Mouse (Mus musculus) adipocyte (in vitro differentiated cells): Measurements from ENCODE around the gene D130043K22Rik.

Source experiments
- DNase-seq: peaks from one replicate; pipeline ENCODE4 v3.0.0-alpha.2; 2016; ENCODE audit warnings: low spot score

Gene D130043K22Rik

DNA sequence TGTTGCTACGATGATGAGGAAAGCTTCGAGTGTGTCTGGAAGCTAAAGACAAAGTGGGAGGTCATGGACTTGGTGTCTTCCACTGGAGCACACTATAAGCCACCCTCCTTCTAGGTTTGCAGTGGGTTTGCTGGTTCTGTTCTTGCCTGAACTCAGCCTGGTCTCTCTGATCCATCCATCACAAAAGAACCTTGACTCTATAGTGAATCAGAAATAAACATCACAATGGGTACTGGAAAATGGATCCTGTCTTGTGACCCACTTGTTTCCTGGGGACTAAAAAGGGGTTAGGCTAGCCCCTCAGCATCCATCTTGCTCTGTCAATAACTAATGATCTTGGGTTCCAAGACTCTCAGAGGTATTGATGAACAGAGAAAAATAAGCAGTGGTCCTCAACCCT is 57.0 kb downstream of the D130043K22Rik start:
- DNase-seq: no peak

DNA sequence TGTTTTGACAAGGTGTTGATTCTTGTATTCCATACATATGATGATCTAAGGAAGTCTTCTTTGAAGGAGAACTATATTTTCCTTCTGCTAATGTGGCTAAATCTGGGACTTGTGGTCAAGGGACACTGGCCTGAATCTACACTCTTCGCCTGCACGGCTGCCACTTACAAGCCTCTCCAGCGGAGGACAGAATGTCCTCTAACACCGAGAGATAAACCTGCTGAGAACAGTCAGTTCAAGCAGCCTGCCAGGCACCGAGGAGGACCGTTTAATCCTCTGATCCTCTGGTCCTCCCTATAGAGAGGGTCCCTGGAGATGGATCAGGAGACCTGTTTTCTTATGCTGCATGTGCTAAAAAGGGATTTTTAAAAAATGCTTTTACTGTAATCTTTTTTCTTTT is 58.5 kb downstream of the D130043K22Rik start:
- DNase-seq: no peak

DNA sequence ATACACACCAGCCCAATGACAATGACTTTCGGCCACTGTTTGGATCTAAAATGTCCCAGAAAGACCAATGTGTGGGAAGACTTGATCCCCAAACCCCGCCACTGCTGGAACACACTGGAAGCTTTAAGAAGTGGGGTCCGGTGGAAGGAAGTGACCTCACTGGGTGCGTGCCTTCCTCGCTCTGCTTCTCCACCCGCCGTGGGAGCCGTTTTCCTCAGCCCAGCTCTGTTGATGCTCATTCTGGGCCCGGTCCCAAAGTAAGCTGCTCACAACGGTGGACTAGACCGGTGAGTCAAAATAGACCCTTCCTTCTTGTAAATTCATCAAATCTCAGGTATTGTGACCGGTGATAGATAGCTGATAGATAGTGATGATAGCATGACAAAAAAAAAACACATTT is 60.5 kb downstream of the D130043K22Rik start:
- DNase-seq: no peak

DNA sequence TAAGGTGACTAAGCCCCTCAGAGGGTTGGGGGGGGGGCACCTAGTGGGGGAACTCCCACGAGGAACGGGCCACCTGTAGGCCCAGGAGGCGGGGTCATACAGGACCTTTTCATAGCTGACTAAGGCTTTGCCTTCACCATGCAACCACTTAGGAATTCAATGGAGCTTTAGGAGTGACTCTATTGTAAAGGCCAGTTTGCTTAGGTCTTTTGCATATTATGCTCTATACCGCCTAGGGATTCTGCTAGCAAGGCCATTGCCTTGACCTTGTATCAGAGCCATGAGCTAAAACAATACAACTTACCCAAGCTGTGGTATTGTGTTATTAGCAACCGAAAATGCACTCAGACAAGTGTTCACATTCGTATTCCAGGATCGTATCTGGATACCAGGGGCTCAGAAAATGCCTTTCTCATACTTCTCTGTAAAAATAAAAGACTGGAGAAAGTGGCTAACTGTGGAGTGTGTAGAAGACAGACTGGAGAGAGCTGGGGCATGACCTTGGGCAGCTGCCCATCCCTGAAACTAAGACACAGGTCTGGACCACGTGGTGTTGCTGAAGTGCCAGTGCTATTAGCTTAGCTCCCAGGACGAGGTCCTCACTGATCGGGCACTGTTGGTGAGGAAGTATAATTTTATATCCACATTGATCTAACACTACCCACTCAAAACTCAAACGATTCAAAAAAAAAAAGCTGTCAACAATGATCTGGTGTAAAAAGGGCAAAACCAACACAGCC is 62.1 kb downstream of the D130043K22Rik start:
- peak; percentile 32 for DNase-seq

DNA sequence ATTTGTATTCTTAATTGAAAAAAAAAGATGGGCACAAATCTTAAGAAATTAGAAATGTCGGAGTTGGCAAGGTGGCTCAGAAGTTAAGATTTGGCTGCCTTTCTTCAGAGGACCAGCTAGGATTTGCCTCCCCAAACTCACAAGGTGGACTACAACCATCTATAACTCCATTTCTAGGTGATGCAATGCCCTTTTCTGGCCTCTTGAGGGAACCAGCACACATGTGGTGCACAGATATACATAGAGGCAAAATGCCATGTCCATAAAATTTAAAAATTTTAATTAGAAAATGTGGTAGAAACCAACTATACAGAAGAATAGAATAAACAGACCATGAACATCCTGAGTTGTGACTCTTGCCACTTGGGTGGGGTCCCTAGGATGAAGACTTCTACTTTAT is 64.2 kb downstream of the D130043K22Rik start:
- no peak for DNase-seq

DNA sequence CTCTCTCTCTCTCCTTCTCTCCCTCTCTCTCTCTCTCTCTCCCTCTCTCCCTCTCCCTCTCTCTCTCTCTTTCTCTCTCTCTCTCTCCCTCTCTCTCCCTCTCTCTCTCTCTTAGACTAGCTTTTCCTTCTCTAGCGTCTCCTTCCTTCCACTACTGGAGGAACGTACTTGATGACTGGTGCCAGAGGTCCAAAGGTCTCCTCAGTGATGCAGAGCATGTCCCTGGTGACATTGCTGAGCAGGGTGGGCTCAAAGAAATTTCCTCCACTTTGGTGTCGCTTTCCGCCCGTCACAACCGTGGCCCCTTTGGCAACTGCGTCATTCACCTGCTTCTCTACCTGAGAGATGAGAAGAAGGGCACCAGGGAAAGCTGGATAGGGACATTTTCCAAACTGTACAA is 68.6 kb downstream of the D130043K22Rik start:
- no peak for DNase-seq

DNA sequence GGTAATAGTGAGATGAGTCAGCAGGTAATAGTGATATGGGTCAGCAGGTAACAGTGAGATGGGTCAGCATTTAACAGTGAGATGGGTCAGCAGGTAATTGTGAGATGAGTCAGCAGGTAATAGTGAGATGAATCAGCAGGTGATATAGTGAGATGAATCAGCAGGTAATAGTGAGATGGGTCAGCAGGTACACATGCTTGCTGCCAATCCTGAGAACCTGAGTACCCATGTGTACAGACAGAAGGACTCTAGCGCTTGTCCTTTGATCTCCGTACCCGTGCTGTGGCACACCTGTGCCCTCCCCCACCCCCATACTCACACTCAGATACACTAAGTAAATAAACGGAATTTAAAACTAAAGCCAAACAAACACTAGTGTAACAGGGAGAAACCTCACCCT is 70.0 kb downstream of the D130043K22Rik start:
- no peak for DNase-seq

DNA sequence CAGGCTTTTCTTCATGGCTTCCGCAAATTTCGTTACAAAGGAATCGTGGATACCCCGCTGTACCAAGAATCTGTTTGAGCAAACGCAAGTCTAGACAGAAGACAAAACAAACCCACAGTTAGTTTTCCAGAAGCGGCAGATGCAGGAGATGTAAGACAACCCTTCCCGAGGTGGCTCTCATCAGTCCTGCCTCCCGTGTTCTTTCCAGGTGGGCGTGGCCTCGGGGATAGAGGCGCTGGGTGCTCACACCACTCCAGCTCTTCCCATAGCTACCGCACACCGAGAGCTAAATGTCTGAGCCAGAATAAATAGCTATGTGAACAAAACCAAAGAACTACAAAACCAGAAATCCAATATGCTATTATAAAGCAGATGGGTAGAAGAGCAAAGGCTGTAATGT is 70.9 kb downstream of the D130043K22Rik start:
- no peak for DNase-seq

DNA sequence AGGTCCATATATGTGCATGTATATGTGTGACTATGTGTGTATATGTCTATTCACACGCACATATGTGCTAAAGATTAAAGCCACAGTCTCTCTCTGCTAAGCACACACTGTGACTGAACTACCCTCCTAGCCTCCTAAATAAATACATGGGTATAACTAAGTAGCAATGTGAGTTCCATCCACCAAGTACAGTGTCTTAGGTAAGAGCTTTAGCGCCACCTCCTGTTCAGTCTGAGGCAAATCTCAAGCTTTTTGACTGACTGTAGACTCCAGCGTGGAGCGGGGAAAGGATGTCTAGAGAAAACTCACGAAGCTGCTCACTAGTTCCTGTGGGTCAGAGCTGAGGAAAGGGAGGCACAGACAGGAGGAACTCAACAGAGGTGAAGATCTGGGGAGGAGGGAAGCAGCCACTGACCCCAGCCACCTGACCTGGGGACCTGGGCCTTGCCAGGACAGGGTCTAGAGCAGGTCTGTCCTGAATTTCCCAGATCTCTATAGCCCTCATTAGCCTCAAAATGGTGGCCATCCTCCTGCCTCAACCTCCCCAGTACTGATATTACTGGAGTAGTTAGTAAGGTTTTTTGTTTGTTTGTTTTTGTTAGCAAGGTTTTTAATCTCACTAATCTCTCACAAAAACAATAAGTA is 75.5 kb downstream of the D130043K22Rik start:
- DNase-seq: peak; percentile 67

DNA sequence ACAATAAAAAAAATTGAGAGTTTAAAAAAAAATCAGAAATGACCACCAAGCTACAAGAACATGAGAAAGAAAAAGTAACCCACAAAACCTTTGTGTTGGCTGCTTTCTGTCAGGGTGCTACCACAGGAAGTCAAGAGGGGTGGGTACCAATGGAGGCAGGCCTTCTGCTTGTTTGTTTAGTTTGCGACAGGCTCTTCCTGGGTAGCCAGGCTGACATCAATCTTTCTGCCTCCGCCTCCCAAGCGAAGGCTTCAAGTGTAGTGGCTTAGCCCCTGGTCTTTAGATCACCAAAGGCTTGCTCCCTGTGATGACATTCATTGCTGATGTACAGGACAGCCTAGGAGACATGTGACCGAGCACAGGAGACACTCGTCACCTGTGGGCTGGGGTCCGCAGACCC is 76.3 kb downstream of the D130043K22Rik start:
- no peak for DNase-seq

DNA sequence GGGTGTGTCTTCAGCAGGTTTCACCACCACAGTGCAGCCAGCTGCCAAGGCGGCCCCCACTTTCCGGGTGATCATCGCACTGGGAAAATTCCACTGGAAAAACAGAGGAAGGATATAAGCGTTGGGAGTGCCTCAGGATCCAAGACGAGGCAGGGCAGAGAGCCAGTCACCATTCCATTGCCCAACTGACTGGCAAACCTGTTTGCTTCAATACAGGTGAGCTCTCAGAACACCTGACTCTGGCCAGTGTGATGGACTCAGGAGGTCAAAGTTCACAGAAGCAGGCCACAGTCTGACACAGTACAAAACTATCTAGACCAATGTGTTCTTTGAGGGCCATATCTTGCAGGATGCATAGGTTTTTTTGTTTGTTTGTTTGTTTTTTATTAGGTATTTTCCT is 79.1 kb downstream of the D130043K22Rik start:
- DNase-seq: no peak

DNA sequence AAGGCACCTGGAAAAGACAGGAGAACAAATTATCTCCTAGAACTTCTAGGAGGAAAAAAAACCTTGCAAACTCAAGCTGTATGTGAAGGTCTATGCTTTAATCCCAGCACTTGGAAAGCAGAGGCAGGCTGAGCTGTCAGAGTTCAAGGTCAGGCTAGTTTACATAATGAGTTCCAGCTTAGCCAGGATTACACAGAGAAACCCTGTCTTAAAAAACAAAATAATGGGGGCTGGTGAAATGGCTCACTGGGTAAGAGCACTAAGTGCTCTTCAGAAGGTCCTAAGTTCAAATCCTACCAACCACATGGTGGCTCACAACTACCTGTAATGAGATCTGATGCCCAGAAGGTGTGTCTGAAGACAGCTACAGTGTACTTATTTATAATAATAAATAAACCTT is 85.7 kb downstream of the D130043K22Rik start:
- DNase-seq: no peak

DNA sequence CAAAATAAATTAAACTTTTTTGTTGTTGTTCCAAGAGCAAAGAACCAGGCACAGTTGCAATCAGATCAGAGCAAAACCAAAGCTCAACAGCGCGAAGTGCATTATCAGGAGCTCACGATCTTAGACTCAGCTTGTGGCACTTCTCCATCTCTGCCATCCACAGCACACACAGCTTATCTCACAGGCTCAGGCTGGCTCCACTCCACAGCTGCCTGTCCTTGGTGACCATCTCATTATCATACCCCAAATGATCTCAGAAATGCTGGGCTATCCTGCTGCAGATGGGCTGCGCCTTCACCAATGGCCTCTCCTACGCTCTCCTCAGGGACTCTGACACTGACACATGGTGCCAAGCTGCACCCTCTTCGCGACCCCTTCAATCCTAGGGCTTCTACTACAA is 88.3 kb downstream of the D130043K22Rik start:
- no peak for DNase-seq

DNA sequence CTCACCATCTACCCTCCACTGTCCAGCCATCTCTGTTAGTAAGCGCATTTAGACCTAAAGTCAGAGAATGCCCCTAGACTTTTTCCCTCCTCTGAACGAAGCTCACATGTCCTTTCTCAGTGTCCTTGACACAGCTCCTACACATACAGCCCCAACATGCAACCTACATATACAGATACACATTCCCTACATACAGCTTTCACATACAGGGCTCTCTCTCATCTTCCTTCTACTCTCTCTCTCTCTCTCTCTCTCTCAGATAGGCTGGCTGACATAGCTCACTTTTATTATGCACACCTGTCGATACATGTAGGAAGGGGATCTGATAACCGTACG is 91.8 kb downstream of the D130043K22Rik start:
- no peak for DNase-seq

DNA sequence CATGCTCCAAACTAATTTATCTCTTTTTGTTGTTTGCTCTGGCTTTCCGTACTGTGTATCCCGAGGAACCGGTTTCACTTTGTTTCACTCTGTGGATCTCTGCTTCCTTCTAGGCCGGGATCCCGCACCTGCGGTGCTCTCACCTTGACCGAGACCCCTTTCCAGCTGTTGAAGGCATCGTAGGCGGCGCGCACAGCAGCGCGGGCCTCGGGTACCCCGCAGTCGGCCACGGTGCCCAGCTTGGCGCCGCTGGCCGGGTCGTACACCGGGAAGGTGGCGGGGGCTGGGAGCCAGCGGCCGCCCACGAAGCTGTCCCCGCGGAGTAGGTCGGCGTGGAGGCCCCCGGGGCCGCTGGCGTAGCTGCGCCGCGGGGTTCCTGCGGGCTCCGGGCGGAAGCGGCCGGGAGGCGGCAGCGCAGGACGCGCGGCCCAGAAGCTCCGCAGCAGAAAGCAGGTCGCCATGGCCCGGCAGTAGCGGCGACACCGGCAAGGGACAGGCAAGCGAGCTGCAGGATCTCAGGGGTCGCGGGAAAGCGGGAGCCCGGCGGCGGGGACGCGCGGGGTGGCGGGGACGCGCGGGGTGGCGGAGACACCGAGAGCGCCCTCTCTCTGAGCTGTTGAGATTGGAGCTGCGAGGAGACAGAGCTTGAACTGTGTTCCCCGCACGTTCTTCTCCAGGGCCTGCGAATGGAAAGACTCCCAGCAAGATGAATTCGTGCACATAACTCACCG is 92.3 kb downstream of the D130043K22Rik start, which contains the start of gene Aldh5a1:
TSS of gene Aldh5a1 (minus strand) at position 554 of the 731 bp plus-strand sequence.
- DNase-seq: peak; percentile 42

DNA sequence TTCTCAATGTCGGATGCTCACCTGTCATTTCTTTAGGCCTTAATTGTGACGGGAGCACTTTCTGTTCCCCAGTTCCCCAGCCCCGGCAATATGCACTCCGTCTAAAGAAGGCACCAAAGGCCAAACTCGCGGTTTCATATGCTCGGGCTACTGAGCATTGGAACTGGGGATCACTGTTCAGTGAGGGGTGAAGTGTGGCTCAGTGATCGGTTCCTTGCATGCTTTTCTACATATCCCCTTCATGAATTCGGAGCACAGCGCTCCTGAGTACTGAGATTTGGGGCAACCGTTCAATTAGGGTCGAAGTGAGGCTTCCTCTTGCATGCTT is 92.9 kb downstream of the D130043K22Rik start:
- no peak for DNase-seq

DNA sequence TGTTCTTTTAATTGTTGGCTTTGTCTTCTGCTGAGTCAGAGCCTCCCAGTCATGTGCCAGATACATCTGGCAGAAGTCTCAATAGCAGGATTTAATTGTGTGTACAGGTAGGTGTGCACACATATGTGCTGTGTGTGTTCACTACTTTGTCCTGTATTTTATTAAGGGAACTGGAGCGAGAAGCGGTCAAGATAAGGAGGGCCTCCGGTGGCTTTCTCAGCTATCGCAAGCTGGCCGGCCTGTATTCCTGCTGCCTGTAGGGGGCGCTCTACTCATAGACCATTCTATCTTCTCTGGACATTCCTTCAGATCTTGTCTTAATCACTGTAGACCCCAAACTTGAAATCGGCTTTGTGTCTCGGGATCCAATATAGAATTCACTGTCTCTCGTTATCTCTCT is 93.7 kb downstream of the D130043K22Rik start:
- DNase-seq: peak; percentile 41

DNA sequence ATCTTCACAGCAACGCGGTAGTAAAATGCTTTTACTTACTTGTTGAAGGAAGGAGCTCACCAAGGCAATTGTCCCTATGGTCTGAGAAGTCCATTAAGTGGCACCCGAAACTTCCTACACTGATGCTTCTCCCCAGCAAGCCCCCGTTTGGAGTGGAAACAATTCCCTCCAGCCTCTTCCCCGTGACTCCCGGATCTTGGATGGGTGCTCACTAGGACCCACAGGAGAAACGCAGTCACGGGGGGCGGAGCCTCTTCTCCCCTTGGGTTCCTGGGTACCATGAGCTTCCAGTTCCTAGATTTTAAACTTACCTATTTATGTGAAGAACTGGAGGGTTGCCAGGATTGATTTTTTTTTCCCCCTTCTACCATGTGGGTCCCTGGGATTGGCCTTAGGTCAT is 94.5 kb downstream of the D130043K22Rik start:
- DNase-seq: no peak

DNA sequence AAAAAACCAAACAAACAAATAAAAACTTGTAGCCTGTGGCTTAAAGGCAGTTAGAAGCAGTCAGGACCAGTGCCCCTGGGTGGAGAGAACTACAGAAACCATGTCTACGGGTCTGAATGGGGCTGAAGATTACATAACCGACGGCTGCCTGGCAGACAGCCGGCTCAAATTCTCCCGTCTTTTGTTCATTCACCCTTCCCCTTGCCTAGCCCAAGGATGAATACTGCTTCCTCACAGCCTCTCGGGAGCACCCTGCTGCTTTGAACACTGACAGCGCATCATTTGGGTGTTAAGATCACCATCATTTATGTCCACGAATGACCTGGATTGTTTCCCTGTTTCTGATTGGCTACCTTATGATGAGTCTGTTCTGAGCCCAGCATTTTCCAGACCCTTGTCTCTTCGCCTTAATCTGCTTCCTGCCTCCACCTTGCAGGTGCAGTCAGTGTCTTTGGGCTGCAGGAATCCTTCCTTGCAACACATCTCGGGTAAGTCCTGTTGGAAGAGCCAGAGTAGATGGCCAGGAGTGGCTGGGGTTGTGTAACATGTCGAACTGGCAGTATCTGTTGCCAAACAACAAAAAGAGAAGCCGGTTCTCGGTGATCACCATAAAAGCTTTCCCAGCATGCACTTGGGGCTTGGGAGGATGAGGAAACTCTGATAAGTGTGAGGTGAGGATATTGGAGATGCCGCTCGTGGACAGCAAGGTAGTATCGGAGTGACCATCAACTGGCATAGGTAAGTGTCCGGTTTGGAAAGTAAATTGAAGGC is 97.8 kb downstream of the D130043K22Rik start, which contains the start of gene Gpld1:
TSS of gene Gpld1 (plus strand) at position 641 of the 771 bp plus-strand sequence.
- no peak for DNase-seq

DNA sequence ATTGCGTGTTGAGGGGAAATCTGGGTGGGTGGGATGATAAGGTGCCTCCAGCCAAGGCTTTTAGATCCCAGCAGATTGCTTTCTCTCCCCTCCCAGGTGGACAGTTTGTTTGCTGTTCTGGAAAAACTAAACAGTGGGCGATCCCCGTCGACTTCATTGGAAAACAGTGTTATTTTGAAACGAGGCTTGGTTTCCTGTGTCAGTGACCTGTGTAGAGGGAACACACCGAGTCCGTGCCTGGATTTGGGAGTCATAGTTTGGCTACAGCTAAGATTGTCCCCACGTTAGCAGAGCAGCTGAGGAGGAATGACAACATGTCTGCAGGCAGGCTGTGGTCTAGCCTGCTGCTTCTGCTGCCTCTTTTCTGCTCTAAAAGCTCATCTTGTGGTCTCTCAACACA is 98.4 kb downstream of the D130043K22Rik start:
- DNase-seq: no peak

DNA sequence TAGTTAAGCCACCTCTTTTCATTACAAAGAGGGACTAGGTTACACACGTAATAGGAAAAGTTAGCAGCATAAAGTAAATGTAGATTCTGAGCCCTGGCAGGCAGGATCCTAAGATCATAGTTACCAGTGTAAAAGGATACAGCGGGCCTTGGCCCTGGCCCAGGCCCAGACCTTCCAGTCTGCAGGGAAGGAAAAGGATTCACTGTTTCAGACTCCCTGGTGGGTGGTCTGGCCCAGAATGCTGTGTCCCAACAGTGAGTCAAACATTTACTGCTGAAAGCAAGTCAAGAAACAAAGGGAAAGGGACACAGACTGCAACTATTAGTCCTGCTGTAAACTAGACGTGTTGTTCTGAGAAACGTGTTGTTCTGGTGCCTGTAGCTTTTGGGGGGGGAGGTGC is 100.6 kb downstream of the D130043K22Rik start:
- no peak for DNase-seq

DNA sequence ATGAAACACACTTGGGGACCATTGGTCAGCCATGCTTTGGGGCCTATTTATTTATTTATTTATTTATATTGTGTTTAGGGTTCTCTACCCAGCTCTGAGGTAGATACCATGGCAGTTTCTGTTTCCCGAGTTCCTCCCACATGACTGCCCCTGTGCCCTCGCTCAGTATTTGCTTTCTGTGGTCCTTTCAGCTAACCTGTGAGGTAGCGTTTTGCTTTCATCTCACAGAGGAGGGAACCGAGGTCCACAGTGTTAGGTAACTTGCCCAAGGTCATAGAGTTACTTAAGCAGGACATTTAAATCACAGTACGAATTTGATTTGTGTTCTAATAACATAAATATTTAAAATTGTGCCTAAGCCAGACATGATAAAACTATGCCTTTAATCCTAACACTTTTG is 102.2 kb downstream of the D130043K22Rik start:
- DNase-seq: no peak

DNA sequence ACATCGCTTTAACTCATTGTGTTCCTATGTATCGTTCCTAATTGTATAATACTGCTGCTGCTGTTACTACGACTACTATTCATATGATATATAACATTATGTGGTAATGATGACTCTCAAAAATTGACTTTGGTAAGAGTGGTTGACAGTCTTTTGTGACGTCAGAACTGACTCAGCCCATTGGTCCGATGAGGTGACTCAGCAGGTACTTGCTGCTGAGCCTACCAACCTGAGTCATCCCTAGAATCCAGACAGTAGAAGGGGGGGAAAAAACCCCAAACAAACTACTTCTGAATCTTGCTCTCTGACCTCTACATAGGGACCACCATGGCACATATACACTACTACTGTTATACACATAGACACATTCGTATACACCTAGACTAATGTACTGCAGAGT is 103.9 kb downstream of the D130043K22Rik start:
- DNase-seq: no peak
